Mouse (Mus musculus) hindbrain, embryonic 12.5 days (tissue): Measurements from ENCODE around the gene Tmem11. TPM values are rescaled to one million over a fixed set of nuclear protein-coding genes. Genes with fewer than 3 reads are reported as not detected.
A peak's percentile ranks its signal among the peaks of the same experiment; 100 is the strongest.

Experiments
- ATAC-seq: fragments of 200-750 bp; cut with Nextera tagmentation; 2 replicates; pipeline ENCODE4 v1.8.0; 2017; ENCODE audit warnings: moderate TSS enrichment; ENCODE audit not compliant: low FRiP score
- H3K27ac ChIP-seq: fragments of 300-500 bp; sonication (generic); 2 replicates; pipeline ENCODE4 v1.5.1; 2016; ENCODE audit warnings: mild to moderate bottlenecking
- H3K27me3 ChIP-seq: fragments of 300-500 bp; sonication (generic); 2 replicates; pipeline ENCODE4 v1.6.1; 2016; ENCODE audit warnings: mild to moderate bottlenecking
- H3K36me3 ChIP-seq: fragments of 300-500 bp; sonication (generic); 2 replicates; pipeline ENCODE4 v1.6.1; 2016; ENCODE audit warnings: mild to moderate bottlenecking
- H3K4me1 ChIP-seq: fragments of 300-500 bp; sonication (generic); 2 replicates; pipeline ENCODE4 v1.6.1; 2016
- H3K4me2 ChIP-seq: fragments of 300-500 bp; sonication (generic); replicated peaks from 2 replicates; pipeline ENCODE4 v1.6.1; 2016; ENCODE audit warnings: mild to moderate bottlenecking
- H3K4me3 ChIP-seq: fragments of 300-500 bp; sonication (generic); 2 replicates; pipeline ENCODE4 v1.5.1; 2016; ENCODE audit warnings: mild to moderate bottlenecking
- H3K9ac ChIP-seq: fragments of 300-500 bp; sonication (generic); 2 replicates; pipeline ENCODE4 v1.6.1; 2016; ENCODE audit warnings: mild to moderate bottlenecking, moderate library complexity
- H3K9me3 ChIP-seq: fragments of 300-500 bp; sonication (generic); replicated peaks from 2 replicates; pipeline ENCODE4 v1.6.1; 2016; ENCODE audit warnings: mild to moderate bottlenecking
- WGBS: fragments of 180-500 bp; shearing (Covaris S2); methylation state at CpG from one replicate; pipeline ENCODE4 v1.1.7; 2016; 5-methylcytosine and 5-hydroxymethylcytosine counted together
- polyA plus RNA-seq: library from polyadenylated mRNA; unstranded; fragments of >200 nt; fragmentation: Nextera tagmentation; extraction: Ambion mirVana; gene quantifications from 2 replicates; pipeline ENCODE4 v1.2.1, GENCODE M21; 2016

The Tmem11 gene
- polyA plus RNA-seq, 1 experiment from 2014 or later, result 46.5 TPM

GRCm38 (mm10) chr11:60845415-60845814 is 33.7 kb downstream of the Tmem11 start:
- ATAC-seq, result no peak
- no peaks in the 10 kb centered on the region for H3K4me1 ChIP-seq

GRCm38 (mm10) chr11:60843412-60843811 is 35.7 kb downstream of the Tmem11 start:
- no peak overlapping the region for H3K4me3 ChIP-seq
- ATAC-seq, result no peak
- no peak overlapping the region for H3K4me2 ChIP-seq
- no peaks in the 10 kb centered on the region for H3K4me1 ChIP-seq
- peaks cover 26% of the 10 kb centered on the region for H3K36me3 ChIP-seq
- H3K27me3 ChIP-seq, result no peaks in the 10 kb centered on the region
- no peaks in the 10 kb centered on the region for H3K9me3 ChIP-seq
- no peak overlapping the region for H3K27ac ChIP-seq
- no peak overlapping the region for H3K9ac ChIP-seq
- WGBS, result 86% methylated on average over 5 of the region's 5 CpGs

More at GRCm38 (mm10) chr11:60845415-60845814, 33.7 kb downstream of the Tmem11 start:
- Histone ChIP-seq H3K9ac (no peak overlapping the region), H3K4me2 (no peak overlapping the region), H3K4me3 (no peak overlapping the region), H3K27ac (no peak overlapping the region), H3K9me3 (no peaks in the 10 kb centered on the region), H3K27me3 (no peaks in the 10 kb centered on the region), H3K36me3 (peaks cover 36% of the 10 kb centered on the region)
- WGBS, result 92% methylated on average over 5 of the region's 5 CpGs

- Histone ChIP-seq H3K4me3 (no peak overlapping the region), H3K27ac (no peak overlapping the region), H3K36me3 (peaks cover 17% of the 10 kb centered on the region; the same call in 1 of the 2 replicates), H3K9ac (no peak overlapping the region), H3K9me3 (no peaks in the 10 kb centered on the region), H3K27me3 (no peaks in the 10 kb centered on the region), H3K4me1 (no peaks in the 10 kb centered on the region), H3K4me2 (no peak overlapping the region)
- no peak for ATAC-seq
- WGBS, result 81% methylated on average over 12 of the region's 12 CpGs
These were observed 37.4 kb downstream of the Tmem11 start for GRCm38 (mm10) chr11:60841467-60842200.

- no peaks in the 10 kb centered on the region for H3K4me1 ChIP-seq
- H3K36me3 ChIP-seq, result no peaks in the 10 kb centered on the region
- no peak for ATAC-seq
- WGBS, result 93% methylated on average over 10 of the region's 10 CpGs
- H3K27ac ChIP-seq, result no peak overlapping the region
- H3K27me3 ChIP-seq, result no peaks in the 10 kb centered on the region
- no peak overlapping the region for H3K9ac ChIP-seq
- no peak overlapping the region for H3K4me2 ChIP-seq
- no peaks in the 10 kb centered on the region for H3K9me3 ChIP-seq
- no peak overlapping the region for H3K4me3 ChIP-seq
These were observed 41.2 kb downstream of the Tmem11 start for GRCm38 (mm10) chr11:60837644-60838406.

- no peak overlapping the region for H3K9ac ChIP-seq
- H3K27ac ChIP-seq, result no peak overlapping the region
- no peak overlapping the region for H3K4me3 ChIP-seq
- ATAC-seq, result no peak
- 94% methylated on average over 6 of the region's 6 CpGs for WGBS
- no peaks in the 10 kb centered on the region for H3K36me3 ChIP-seq
- H3K4me2 ChIP-seq, result no peak overlapping the region
- no peaks in the 10 kb centered on the region for H3K27me3 ChIP-seq
- H3K9me3 ChIP-seq, result no peaks in the 10 kb centered on the region
- H3K4me1 ChIP-seq, result no peaks in the 10 kb centered on the region
These were observed 42.2 kb downstream of the Tmem11 start for GRCm38 (mm10) chr11:60836897-60837296.

GRCm38 (mm10) chr11:60830433-60831052 is 48.5 kb downstream of the Tmem11 start, which contains the start of gene Dhrs7b:
Gene Dhrs7b, plus strand, starts transcription at chr11:60830631.
- no peaks in the 10 kb centered on the region for H3K9me3 ChIP-seq
- peak within 1 kb of the TSS; percentile 77 for H3K9ac ChIP-seq
- peak within 1 kb of the TSS; percentile 66 for H3K4me3 ChIP-seq
- peaks cover 4% of the 10 kb centered on the region; the same call in 1 of the 2 replicates for H3K27me3 ChIP-seq
- peak; percentile 93 for ATAC-seq
- peaks cover 7% of the 10 kb centered on the region for H3K4me1 ChIP-seq
- under 1% methylated on average over 34 of the region's 34 CpGs for WGBS
- H3K4me2 ChIP-seq, result peak within 1 kb of the TSS; percentile 86
- H3K36me3 ChIP-seq, result no peaks in the 10 kb centered on the region
- peak within 1 kb of the TSS; percentile 66 for H3K27ac ChIP-seq

- Histone ChIP-seq H3K27me3 (peaks cover 4% of the 10 kb centered on the region; the same call in 1 of the 2 replicates), H3K4me2 (no peak overlapping the region), H3K9ac (no peak overlapping the region), H3K4me3 (no peak overlapping the region), H3K9me3 (no peaks in the 10 kb centered on the region), H3K36me3 (no peaks in the 10 kb centered on the region), H3K27ac (no peak overlapping the region), H3K4me1 (peaks cover 7% of the 10 kb centered on the region)
- ATAC-seq, result no peak
- WGBS, result 42% methylated on average over 2 of the region's 2 CpGs
These were observed 50.2 kb downstream of the Tmem11 start for GRCm38 (mm10) chr11:60828903-60829302.

GRCm38 (mm10) chr11:60827241-60827945 is 51.7 kb downstream of the Tmem11 start:
- no peak overlapping the region for H3K4me3 ChIP-seq
- peaks cover 7% of the 10 kb centered on the region for H3K4me1 ChIP-seq
- 59% methylated on average over 4 of the region's 4 CpGs for WGBS
- no peak for ATAC-seq
- no peaks in the 10 kb centered on the region for H3K36me3 ChIP-seq
- no peak overlapping the region for H3K9ac ChIP-seq
- no peak overlapping the region for H3K4me2 ChIP-seq
- H3K27ac ChIP-seq, result no peak overlapping the region
- H3K9me3 ChIP-seq, result no peaks in the 10 kb centered on the region
- peaks cover 4% of the 10 kb centered on the region; the same call in 1 of the 2 replicates for H3K27me3 ChIP-seq

GRCm38 (mm10) chr11:60826700-60827099 is 52.4 kb downstream of the Tmem11 start:
- no peak overlapping the region for H3K9ac ChIP-seq

GRCm38 (mm10) chr11:60825191-60825590 is 53.9 kb downstream of the Tmem11 start:
- Histone ChIP-seq H3K27ac (no peak overlapping the region), H3K4me2 (no peak overlapping the region), H3K27me3 (peaks cover 4% of the 10 kb centered on the region; the same call in 1 of the 2 replicates), H3K9ac (no peak overlapping the region), H3K36me3 (no peaks in the 10 kb centered on the region), H3K4me3 (no peak overlapping the region), H3K9me3 (no peaks in the 10 kb centered on the region), H3K4me1 (no peaks in the 10 kb centered on the region)
- no peak for ATAC-seq
- 80% methylated on average over 3 of the region's 3 CpGs for WGBS

More at GRCm38 (mm10) chr11:60826700-60827099, 52.4 kb downstream of the Tmem11 start:
- no peaks in the 10 kb centered on the region for H3K36me3 ChIP-seq
- no peak overlapping the region for H3K4me3 ChIP-seq
- H3K4me2 ChIP-seq, result no peak overlapping the region
- H3K9me3 ChIP-seq, result no peaks in the 10 kb centered on the region
- WGBS, result 52% methylated on average over 1 of the region's 1 CpGs
- H3K4me1 ChIP-seq, result peaks cover 7% of the 10 kb centered on the region
- no peak overlapping the region for H3K27ac ChIP-seq
- no peak for ATAC-seq
- H3K27me3 ChIP-seq, result peaks cover 4% of the 10 kb centered on the region; the same call in 1 of the 2 replicates

GRCm38 (mm10) chr11:60823771-60824170 is 55.3 kb downstream of the Tmem11 start:
- H3K27ac ChIP-seq, result no peak overlapping the region
- no peak overlapping the region for H3K4me3 ChIP-seq
- H3K4me1 ChIP-seq, result no peaks in the 10 kb centered on the region
- no peaks in the 10 kb centered on the region for H3K9me3 ChIP-seq
- 71% methylated on average over 2 of the region's 2 CpGs for WGBS
- no peaks in the 10 kb centered on the region for H3K36me3 ChIP-seq
- no peak overlapping the region for H3K9ac ChIP-seq
- no peak overlapping the region for H3K4me2 ChIP-seq
- ATAC-seq, result no peak
- peaks cover 4% of the 10 kb centered on the region; the same call in 1 of the 2 replicates for H3K27me3 ChIP-seq
